Mouse (Mus musculus) intestine, embryonic 16.5 days (tissue): ENCODE measurements at regions not wholly inside any gene's neighbourhood (a gene's known extent, or its start where the extent isn't known, plus 50 kb on each side); places are given as distances from the start of the nearest gene placed in this dataset.

Experiments used
- ATAC-seq: fragments of 200-750 bp; cut with Nextera tagmentation; 2 replicates; pipeline ENCODE4 v1.8.0; 2017; ENCODE audit warnings: moderate TSS enrichment, moderate library complexity
- H3K27ac ChIP-seq: fragments of 300-500 bp; sonication (generic); 2 replicates; pipeline ENCODE4 v1.5.1; 2014; ENCODE audit warnings: mild to moderate bottlenecking, low read length
- H3K27me3 ChIP-seq: fragments of 300-500 bp; sonication (generic); replicated peaks from 2 replicates; pipeline ENCODE4 v1.6.1; 2014; ENCODE audit warnings: low read length, control low read depth, mixed read lengths; ENCODE audit not compliant: control insufficient read depth, insufficient read depth
- H3K36me3 ChIP-seq: fragments of 300-500 bp; sonication (generic); 2 replicates; pipeline ENCODE4 v1.6.1; 2014; ENCODE audit warnings: low read length, control low read depth; ENCODE audit not compliant: control insufficient read depth, insufficient read depth
- H3K4me1 ChIP-seq: fragments of 300-500 bp; sonication (generic); 2 replicates; pipeline ENCODE4 v1.6.1; 2014; ENCODE audit warnings: low read length, control low read depth, mixed read lengths; ENCODE audit not compliant: control insufficient read depth, insufficient read depth
- H3K4me2 ChIP-seq: fragments of 300-500 bp; sonication (generic); 2 replicates; pipeline ENCODE4 v1.6.1; 2014; ENCODE audit warnings: low read depth, low read length, control low read depth
- H3K4me3 ChIP-seq: fragments of 300-500 bp; sonication (generic); 2 replicates; pipeline ENCODE4 v1.5.1; 2014; ENCODE audit warnings: mild to moderate bottlenecking, low read length
- H3K9ac ChIP-seq: fragments of 300-500 bp; sonication (generic); 2 replicates; pipeline ENCODE4 v1.6.1; 2014; ENCODE audit warnings: low read depth, low read length
- H3K9me3 ChIP-seq: fragments of 300-500 bp; sonication (generic); 2 replicates; pipeline ENCODE4 v1.6.1; 2016; ENCODE audit warnings: low read length, control low read depth; ENCODE audit not compliant: control insufficient read depth
- WGBS: fragments of 180-500 bp; shearing (Covaris S2); extraction: QIAGEN DNeasy Blood & Tissue Kit; methylation state at CpG from one replicate; pipeline ENCODE4 v1.1.7; 2014; 5-methylcytosine and 5-hydroxymethylcytosine counted together

DNA sequence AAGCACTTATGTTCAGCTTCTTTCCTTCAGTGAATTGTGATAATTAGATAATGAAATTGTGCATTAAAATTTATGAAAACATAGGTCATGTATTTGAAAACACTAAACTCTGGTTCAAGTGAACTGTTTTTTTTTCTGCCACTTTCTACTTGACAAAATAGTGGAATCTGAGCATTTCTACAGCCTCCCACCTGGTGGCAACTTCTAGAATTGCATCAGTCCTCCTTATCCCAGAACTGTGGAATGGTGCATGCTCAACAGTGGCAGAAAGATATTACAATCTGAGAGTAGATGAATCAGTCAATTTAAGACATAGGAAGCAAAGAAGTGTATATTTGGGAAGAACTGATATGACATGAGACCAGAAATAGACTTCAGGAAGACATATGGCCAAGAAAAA lies 84.1 kb upstream of the Gm28269 start:
- H3K4me3 ChIP-seq = no peak overlapping the region
- no peak for ATAC-seq

DNA sequence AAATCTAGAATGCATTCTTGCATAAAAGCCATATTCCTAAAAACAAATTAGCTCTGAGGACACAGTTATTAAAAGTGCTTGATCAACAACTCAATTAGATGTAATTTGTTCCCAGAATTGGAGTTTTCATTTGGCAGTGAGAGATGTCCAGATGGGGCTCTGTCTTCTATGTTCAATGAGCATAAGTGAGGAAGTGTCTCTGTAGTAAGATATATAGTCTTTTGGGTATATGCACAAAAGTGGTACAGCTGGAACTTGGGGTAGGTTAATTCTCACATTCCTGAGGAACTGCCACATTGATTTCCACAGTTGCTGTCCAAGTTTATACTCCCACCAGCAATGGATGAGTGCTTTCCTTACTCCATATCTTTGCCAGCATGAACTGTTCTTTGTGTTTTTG lies 64.3 kb upstream of the Gm28269 start:
- no peak for ATAC-seq
- no peak overlapping the region for H3K4me3 ChIP-seq
- no peaks in the 10 kb centered on the region for H3K27me3 ChIP-seq
- H3K9me3 ChIP-seq = no peaks in the 10 kb centered on the region
- H3K27ac ChIP-seq = no peak overlapping the region
- H3K36me3 ChIP-seq = no peaks in the 10 kb centered on the region
- no peak overlapping the region for H3K9ac ChIP-seq
- no peak overlapping the region for H3K4me2 ChIP-seq
- no peaks in the 10 kb centered on the region for H3K4me1 ChIP-seq

More for the DNA sequence above, 84.1 kb upstream of the Gm28269 start:
- Histone ChIP-seq H3K36me3 (no peaks in the 10 kb centered on the region), H3K9me3 (no peaks in the 10 kb centered on the region), H3K27ac (no peak overlapping the region), H3K9ac (no peak overlapping the region), H3K27me3 (no peaks in the 10 kb centered on the region), H3K4me1 (no peaks in the 10 kb centered on the region), H3K4me2 (no peak overlapping the region)

DNA sequence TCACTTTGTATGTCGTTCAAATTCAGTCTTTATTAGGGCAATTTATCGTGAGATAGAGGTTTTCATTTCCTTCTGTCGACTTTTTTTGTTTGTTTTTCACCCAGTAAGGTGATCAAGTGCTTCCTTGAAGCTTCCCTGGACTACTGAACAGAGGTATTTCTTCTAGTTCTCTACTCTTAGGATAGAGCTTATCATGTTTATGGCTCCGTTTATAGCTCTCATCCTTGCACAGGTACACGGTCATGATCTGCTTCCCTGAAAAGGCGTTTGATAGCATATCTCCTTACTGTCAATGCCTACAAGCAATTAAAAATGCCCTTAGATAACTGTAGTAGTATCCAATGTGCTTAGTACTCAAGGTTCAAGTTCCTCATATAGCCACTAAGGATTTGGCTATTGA lies 56.9 kb upstream of the Gm28269 start:
- Histone ChIP-seq H3K9ac (no peak overlapping the region), H3K27ac (no peak overlapping the region), H3K36me3 (no peaks in the 10 kb centered on the region), H3K4me3 (no peak overlapping the region), H3K4me1 (no peaks in the 10 kb centered on the region), H3K4me2 (no peak overlapping the region), H3K27me3 (no peaks in the 10 kb centered on the region), H3K9me3 (no peaks in the 10 kb centered on the region)
- WGBS = 66% methylated on average over 6 of the region's 6 CpGs
- ATAC-seq = peak; percentile 87
